Mouse (Mus musculus): ENCODE measurements around the gene Gsk3b. TPM values are rescaled to one million over a fixed set of nuclear protein-coding genes. Genes with fewer than 3 reads are reported as not detected.
"Not testable (repeated sequence)": the region's sequence is repeated elsewhere in the genome, so short reads cannot be mapped to it uniquely, and the experiment has no call there.

Gene Gsk3b
- polyA plus RNA-seq, 1 experiment from 2014 or later, result 140 TPM

- 93% methylated on average over 9 of the region's 9 CpGs for WGBS
- Histone ChIP-seq H3K36me3 (ENCODE audit: poor library complexity, severe bottlenecking) (peaks cover 11% of the 10 kb centered on the region), H3K4me3 (no peak overlapping the region), H3K27me3 (no peaks in the 10 kb centered on the region), H3K9ac (no peak overlapping the region), H3K9me3 (replicated peaks) (no peaks in the 10 kb centered on the region), H3K4me2 (no peak overlapping the region), H3K4me1 (peaks cover 32% of the 10 kb centered on the region; the same call in 1 of the 2 replicates), H3K27ac (no peak overlapping the region; the same call in 1 of the 2 replicates)
- no peak for ATAC-seq
These were observed 21.2 kb downstream of the Gsk3b start for GRCm38 (mm10) chr16:38110001-38110400.

- WGBS, result 77% methylated on average over 5 of the region's 5 CpGs
These were observed 21.8 kb downstream of the Gsk3b start for GRCm38 (mm10) chr16:38110575-38110974.

DNA sequence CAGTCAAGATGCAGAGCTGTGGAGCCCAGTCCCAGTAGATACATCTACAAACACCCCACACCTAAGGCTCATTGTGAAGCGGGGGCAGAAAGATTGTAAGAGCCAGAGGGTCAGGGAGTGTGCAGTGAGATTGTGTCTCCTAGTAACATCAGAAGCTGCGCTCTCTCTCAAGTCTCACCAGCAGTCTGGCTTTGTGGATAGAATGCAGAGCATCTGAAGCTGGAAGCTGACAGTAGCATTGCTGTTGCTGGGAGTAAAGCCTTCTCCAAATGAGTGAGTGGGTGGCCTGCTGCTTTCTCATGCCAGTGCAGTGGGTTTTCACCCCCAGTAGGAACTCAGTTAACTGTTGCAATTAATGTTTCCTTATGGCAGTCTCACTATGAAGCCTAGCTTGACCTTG lies 25.3 kb downstream of the Gsk3b start:
- no peak overlapping the region for H3K27ac ChIP-seq
- no peak for ATAC-seq
- 96% methylated on average over 2 of the region's 2 CpGs for WGBS

More at GRCm38 (mm10) chr16:38110575-38110974, 21.8 kb downstream of the Gsk3b start:
- Histone ChIP-seq H3K36me3 (ENCODE audit: poor library complexity, severe bottlenecking) (peaks cover 11% of the 10 kb centered on the region), H3K27me3 (no peaks in the 10 kb centered on the region), H3K9me3 (replicated peaks) (no peaks in the 10 kb centered on the region), H3K4me2 (no peak overlapping the region), H3K27ac (no peak overlapping the region), H3K9ac (no peak overlapping the region), H3K4me3 (no peak overlapping the region), H3K4me1 (peaks cover 35% of the 10 kb centered on the region)
- ATAC-seq, result no peak

DNA sequence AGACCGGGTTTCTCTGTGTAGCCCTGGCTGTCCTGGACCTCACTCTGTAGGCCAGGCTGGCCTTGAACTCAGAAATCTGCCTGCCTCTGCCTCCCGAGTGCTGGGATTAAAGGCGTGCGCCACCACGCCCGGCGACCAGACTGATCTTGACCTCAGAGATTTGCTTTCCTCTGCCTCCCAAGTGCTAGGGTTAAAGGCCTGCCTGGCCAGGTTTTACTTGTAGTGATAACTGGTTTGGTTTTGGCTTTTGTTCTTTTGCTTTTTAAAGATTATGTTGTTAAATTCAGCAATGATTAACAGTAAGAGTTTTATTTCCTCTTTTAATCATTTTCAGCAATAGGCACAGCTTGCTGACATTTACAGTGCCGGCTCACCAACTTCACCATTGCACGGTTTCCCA lies 29.1 kb downstream of the Gsk3b start:
- H3K9ac ChIP-seq; H3K4me3 ChIP-seq; H3K9me3 ChIP-seq (replicated peaks); H3K27me3 ChIP-seq; ATAC-seq; H3K4me2 ChIP-seq; H3K27ac ChIP-seq: not testable (repeated sequence)
- Histone ChIP-seq H3K4me1 (peaks cover 35% of the 10 kb centered on the region), H3K36me3 (ENCODE audit: poor library complexity, severe bottlenecking) (peaks cover 11% of the 10 kb centered on the region)
- 96% methylated on average over 9 of the region's 9 CpGs for WGBS

More for the DNA sequence above, 25.3 kb downstream of the Gsk3b start:
- peaks cover 37% of the 10 kb centered on the region for H3K4me1 ChIP-seq
- H3K9me3 ChIP-seq (replicated peaks), result no peaks in the 10 kb centered on the region
- H3K4me2 ChIP-seq, result no peak overlapping the region
- H3K27me3 ChIP-seq, result no peaks in the 10 kb centered on the region
- H3K4me3 ChIP-seq, result no peak overlapping the region
- peaks cover 11% of the 10 kb centered on the region for H3K36me3 ChIP-seq (ENCODE audit: poor library complexity, severe bottlenecking)
- H3K9ac ChIP-seq, result no peak overlapping the region

- no peak overlapping the region for H3K4me3 ChIP-seq
- WGBS, result 97% methylated on average over 1 of the region's 1 CpGs
- H3K36me3 ChIP-seq (ENCODE audit: poor library complexity, severe bottlenecking), result peaks cover 12% of the 10 kb centered on the region
- H3K9ac ChIP-seq, result no peak overlapping the region
- no peak overlapping the region for H3K27ac ChIP-seq
- no peaks in the 10 kb centered on the region for H3K9me3 ChIP-seq (replicated peaks)
- no peak for ATAC-seq
- H3K27me3 ChIP-seq, result no peaks in the 10 kb centered on the region
- H3K4me2 ChIP-seq, result no peak overlapping the region
- peaks cover 35% of the 10 kb centered on the region for H3K4me1 ChIP-seq
These were observed 29.9 kb downstream of the Gsk3b start for GRCm38 (mm10) chr16:38118723-38119122.

- Histone ChIP-seq H3K9ac (no peak overlapping the region), H3K4me3 (no peak overlapping the region), H3K9me3 (replicated peaks) (no peaks in the 10 kb centered on the region), H3K27ac (no peak overlapping the region), H3K4me1 (peaks cover 30% of the 10 kb centered on the region), H3K27me3 (no peaks in the 10 kb centered on the region), H3K36me3 (ENCODE audit: poor library complexity, severe bottlenecking) (peaks cover 6% of the 10 kb centered on the region), H3K4me2 (no peak overlapping the region)
- ATAC-seq, result no peak
- 84% methylated on average over 5 of the region's 5 CpGs for WGBS
These were observed 30.5 kb downstream of the Gsk3b start for GRCm38 (mm10) chr16:38119286-38119685.

- H3K4me2 ChIP-seq, result no peak overlapping the region
- no peaks in the 10 kb centered on the region for H3K27me3 ChIP-seq
- H3K4me3 ChIP-seq, result no peak overlapping the region
- ATAC-seq, result no peak
- no peaks in the 10 kb centered on the region for H3K9me3 ChIP-seq (replicated peaks)
- H3K36me3 ChIP-seq (ENCODE audit: poor library complexity, severe bottlenecking), result no peaks in the 10 kb centered on the region
- H3K4me1 ChIP-seq, result peaks cover 56% of the 10 kb centered on the region
- H3K9ac ChIP-seq, result no peak overlapping the region
- WGBS, result 79% methylated on average over 5 of the region's 5 CpGs
- no peak overlapping the region for H3K27ac ChIP-seq
These were observed 40.4 kb downstream of the Gsk3b start for GRCm38 (mm10) chr16:38129171-38129570.

DNA sequence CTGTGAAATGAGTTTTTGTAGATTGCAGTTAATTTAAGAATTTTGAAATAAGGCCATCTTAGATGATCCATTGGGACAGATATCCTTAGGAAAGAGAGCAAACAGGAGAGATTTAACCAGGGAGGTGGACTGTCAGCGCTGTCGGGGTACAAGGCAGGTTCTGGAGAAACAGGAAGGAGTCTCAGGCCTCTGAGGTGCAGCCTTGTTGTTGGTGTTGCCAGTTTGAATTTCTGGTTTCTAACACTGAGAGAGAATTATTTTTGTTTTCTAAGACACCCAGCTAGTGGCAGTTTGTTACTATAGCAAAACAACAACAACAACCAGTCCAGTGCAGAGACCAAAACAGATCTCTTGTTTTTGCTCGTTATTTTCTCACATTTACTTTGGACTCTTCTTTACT lies 42.2 kb downstream of the Gsk3b start:
- no peak for ATAC-seq
- Histone ChIP-seq H3K9ac (no peak overlapping the region), H3K4me2 (no peak overlapping the region), H3K4me1 (peaks cover 59% of the 10 kb centered on the region), H3K36me3 (ENCODE audit: poor library complexity, severe bottlenecking) (no peaks in the 10 kb centered on the region; the same call in 1 of the 2 replicates), H3K9me3 (replicated peaks) (no peaks in the 10 kb centered on the region), H3K27me3 (no peaks in the 10 kb centered on the region), H3K27ac (no peak overlapping the region), H3K4me3 (no peak overlapping the region)
- WGBS, result 80% methylated on average over 3 of the region's 3 CpGs

- no peak overlapping the region for H3K4me2 ChIP-seq
- no peaks in the 10 kb centered on the region; the same call in 1 of the 2 replicates for H3K36me3 ChIP-seq (ENCODE audit: poor library complexity, severe bottlenecking)
- no peak for ATAC-seq
- 42% methylated on average over 9 of the region's 9 CpGs for WGBS
- H3K4me3 ChIP-seq, result no peak overlapping the region
- H3K4me1 ChIP-seq, result peaks cover 59% of the 10 kb centered on the region
- 0 out of 2 replicates have a peak overlapping the region, but pooled peaks have one; percentile 5 for H3K27ac ChIP-seq
- H3K9me3 ChIP-seq (replicated peaks), result no peaks in the 10 kb centered on the region
- H3K9ac ChIP-seq, result peak overlapping the region; percentile 22; the same call in 1 of the 2 replicates
- H3K27me3 ChIP-seq, result no peaks in the 10 kb centered on the region
These were observed 43.0 kb downstream of the Gsk3b start for GRCm38 (mm10) chr16:38131756-38132155.

DNA sequence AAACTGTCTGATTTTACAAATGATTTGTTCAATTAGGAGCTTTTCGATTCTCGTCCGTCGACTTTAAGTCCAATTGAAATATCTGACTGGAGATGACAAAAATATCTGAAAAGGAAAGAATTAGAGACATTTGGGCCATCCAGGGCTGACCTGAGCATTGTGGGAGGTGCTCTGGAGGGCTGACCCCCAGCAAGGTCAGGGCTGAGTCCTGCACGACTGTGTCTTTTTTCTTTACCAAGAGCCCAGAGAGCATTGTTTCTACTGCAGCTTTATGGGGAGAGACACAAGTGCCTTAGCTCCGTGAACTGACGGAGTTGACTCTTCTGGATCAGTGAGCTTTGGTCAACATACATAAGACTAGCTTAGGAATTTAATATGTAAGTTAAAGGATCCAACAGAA lies 43.4 kb downstream of the Gsk3b start:
- H3K36me3 ChIP-seq (ENCODE audit: poor library complexity, severe bottlenecking), result no peaks in the 10 kb centered on the region; the same call in 1 of the 2 replicates
- H3K27me3 ChIP-seq, result no peaks in the 10 kb centered on the region
- no peaks in the 10 kb centered on the region for H3K9me3 ChIP-seq (replicated peaks)
- H3K4me1 ChIP-seq, result peaks cover 63% of the 10 kb centered on the region
- no peak overlapping the region for H3K4me2 ChIP-seq
- WGBS, result 54% methylated on average over 7 of the region's 7 CpGs
- ATAC-seq, result no peak
- H3K9ac ChIP-seq, result 0 out of 2 replicates have a peak overlapping the region, but pooled peaks have one; percentile 30
- H3K4me3 ChIP-seq, result no peak overlapping the region
- 0 out of 2 replicates have a peak overlapping the region, but pooled peaks have one; percentile 5 for H3K27ac ChIP-seq

DNA sequence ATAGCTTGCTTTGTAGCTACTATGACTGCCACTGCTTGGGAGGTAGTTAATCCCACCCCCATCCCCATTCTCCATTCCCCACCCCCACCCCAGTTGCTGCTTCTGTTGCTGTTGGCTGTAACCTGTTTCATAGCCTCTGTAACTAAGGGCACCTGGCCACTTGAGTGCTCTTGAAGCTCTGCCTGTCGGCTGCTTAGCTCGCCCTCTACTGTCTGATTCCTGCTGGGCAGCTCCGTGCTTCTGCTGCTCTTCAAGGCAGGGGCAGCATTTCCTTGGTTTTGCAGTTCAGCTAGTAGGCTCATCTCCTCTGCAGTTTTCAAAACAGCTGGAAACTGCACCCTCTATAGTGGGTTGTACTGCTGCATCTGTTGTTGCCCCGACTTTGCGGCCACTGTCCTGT lies 48.5 kb downstream of the Gsk3b start:
- WGBS, result 43% methylated on average over 5 of the region's 5 CpGs
- peak; percentile 37; the same call in 1 of the 2 replicates for ATAC-seq
- no peak overlapping the region for H3K27ac ChIP-seq

GRCm38 (mm10) chr16:38144898-38145297 lies 56.1 kb downstream of the Gsk3b start:
- no peak overlapping the region for H3K4me2 ChIP-seq
- peaks cover 18% of the 10 kb centered on the region for H3K36me3 ChIP-seq (ENCODE audit: poor library complexity, severe bottlenecking)
- no peak overlapping the region for H3K4me3 ChIP-seq
- H3K27ac ChIP-seq, result no peak overlapping the region
- 92% methylated on average over 4 of the region's 4 CpGs for WGBS
- peaks cover 4% of the 10 kb centered on the region; the same call in 1 of the 2 replicates for H3K4me1 ChIP-seq
- H3K9ac ChIP-seq, result no peak overlapping the region
- H3K27me3 ChIP-seq, result no peaks in the 10 kb centered on the region
- no peak for ATAC-seq
- no peaks in the 10 kb centered on the region for H3K9me3 ChIP-seq (replicated peaks)

More for the DNA sequence above, 48.5 kb downstream of the Gsk3b start:
- peaks cover 51% of the 10 kb centered on the region for H3K4me1 ChIP-seq
- H3K4me2 ChIP-seq, result no peak overlapping the region
- no peaks in the 10 kb centered on the region; the same call in 1 of the 2 replicates for H3K36me3 ChIP-seq (ENCODE audit: poor library complexity, severe bottlenecking)
- H3K4me3 ChIP-seq, result no peak overlapping the region
- no peaks in the 10 kb centered on the region for H3K9me3 ChIP-seq (replicated peaks)
- no peak overlapping the region for H3K9ac ChIP-seq
- H3K27me3 ChIP-seq, result no peaks in the 10 kb centered on the region

DNA sequence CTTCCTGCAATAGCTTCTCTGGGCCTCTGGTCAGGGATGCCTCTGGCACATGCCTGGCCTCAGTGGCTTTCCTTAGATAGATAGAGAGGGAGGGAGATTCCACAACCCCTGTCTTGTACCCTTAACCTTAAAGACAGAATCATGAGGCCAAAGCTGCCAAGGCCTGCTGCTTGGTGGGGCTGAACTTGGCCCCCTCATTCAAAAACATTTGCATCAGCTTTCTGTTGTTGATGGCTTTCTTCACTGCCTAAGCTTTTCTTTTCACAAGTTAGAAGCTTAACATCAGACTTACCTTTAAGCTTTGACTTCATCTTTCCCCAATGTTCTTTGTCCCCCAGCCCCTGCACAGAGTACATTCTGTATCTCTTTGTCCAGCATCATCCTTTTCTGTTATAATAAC lies 61.8 kb downstream of the Gsk3b start:
- H3K4me1 ChIP-seq, result no peaks in the 10 kb centered on the region
- no peak overlapping the region for H3K9ac ChIP-seq
- peaks cover 25% of the 10 kb centered on the region for H3K36me3 ChIP-seq (ENCODE audit: poor library complexity, severe bottlenecking)
- H3K27me3 ChIP-seq, result no peaks in the 10 kb centered on the region
- H3K4me3 ChIP-seq, result no peak overlapping the region
- no peak for ATAC-seq
- H3K27ac ChIP-seq, result no peak overlapping the region
- H3K4me2 ChIP-seq, result no peak overlapping the region
- no peaks in the 10 kb centered on the region for H3K9me3 ChIP-seq (replicated peaks)
